Mouse (Mus musculus): ENCODE data around the gene Jam3.

DNA sequence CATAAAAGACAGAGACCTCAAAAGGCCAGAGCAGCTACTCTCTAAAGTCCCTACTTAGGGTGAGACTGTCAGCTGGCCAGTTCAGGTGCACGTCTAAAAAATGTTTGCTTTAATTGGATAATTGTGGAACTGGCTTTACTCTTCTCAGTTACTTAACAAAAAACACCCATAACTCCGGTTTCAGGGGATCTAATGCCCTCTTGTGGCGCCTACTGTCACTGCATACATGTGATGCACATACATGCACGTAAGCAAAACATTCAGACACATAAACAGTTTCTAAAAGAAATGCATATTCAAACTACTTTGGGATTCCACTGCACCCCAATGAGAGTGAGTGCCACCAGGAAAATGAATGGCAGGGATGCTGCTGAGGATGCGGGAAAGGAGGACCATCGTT lies 28.7 kb downstream of the Jam3 start:
- TF ChIP-seq CTCF (IDR thresholded peaks at IDR 0.05; ENCODE audit: low read depth) (peak; percentile 23; the same call in 1 of the 2 replicates), EP300 (IDR thresholded peaks at IDR 0.05; ENCODE audit: low read depth) (no peak)

Measured in heart, postnatal 0 days (tissue).